Mouse (Mus musculus) heart, embryonic 12.5 days (tissue): ENCODE results near the gene Ipo11. TPM values are rescaled to one million over a fixed set of nuclear protein-coding genes. Genes with fewer than 3 reads are reported as not detected.

ENCODE experiments used
- ATAC-seq: fragments of 200-750 bp; cut with Nextera tagmentation; 2 replicates; pipeline ENCODE4 v1.8.0; 2017; ENCODE audit warnings: moderate TSS enrichment, moderate library complexity; ENCODE audit not compliant: insufficient number of reproducible peaks, low FRiP score
- H3K27ac ChIP-seq: fragments of 300-500 bp; sonication (generic); 2 replicates; pipeline ENCODE4 v1.5.1; 2016; ENCODE audit warnings: mild to moderate bottlenecking, moderate library complexity; ENCODE audit not compliant: poor library complexity, severe bottlenecking
- H3K27me3 ChIP-seq: fragments of 300-500 bp; sonication (generic); replicated peaks from 2 replicates; pipeline ENCODE4 v1.6.1; 2016; ENCODE audit warnings: mild to moderate bottlenecking, moderate library complexity
- H3K36me3 ChIP-seq: fragments of 300-500 bp; sonication (generic); 2 replicates; pipeline ENCODE4 v1.6.1; 2016; ENCODE audit warnings: mild to moderate bottlenecking, moderate library complexity
- H3K4me1 ChIP-seq: fragments of 300-500 bp; sonication (generic); replicated peaks from 2 replicates; pipeline ENCODE4 v1.6.1; 2016; ENCODE audit warnings: mild to moderate bottlenecking
- H3K4me2 ChIP-seq: fragments of 300-500 bp; sonication (generic); 2 replicates; pipeline ENCODE4 v1.6.1; 2016; ENCODE audit warnings: mild to moderate bottlenecking, moderate library complexity
- H3K4me3 ChIP-seq: fragments of 300-500 bp; sonication (generic); 2 replicates; pipeline ENCODE4 v1.5.1; 2016; ENCODE audit warnings: mild to moderate bottlenecking
- H3K9ac ChIP-seq: fragments of 300-500 bp; sonication (generic); 2 replicates; pipeline ENCODE4 v1.6.1; 2016; ENCODE audit warnings: mild to moderate bottlenecking, moderate library complexity
- H3K9me3 ChIP-seq: fragments of 300-500 bp; sonication (generic); replicated peaks from 2 replicates; pipeline ENCODE4 v1.6.1; 2016; ENCODE audit warnings: mild to moderate bottlenecking, moderate library complexity
- WGBS: fragments of 180-500 bp; shearing (Covaris S2); methylation state at CpG from one replicate; pipeline ENCODE4 v1.1.7; 2016; 5-methylcytosine and 5-hydroxymethylcytosine counted together
- polyA plus RNA-seq: library from polyadenylated mRNA; unstranded; fragments of >200 nt; fragmentation: Nextera tagmentation; extraction: Ambion mirVana; gene quantifications from 2 replicates; pipeline ENCODE4 v1.2.1, GENCODE M21; 2016

Gene Ipo11
- polyA plus RNA-seq, result 80.0 and 83.5 TPM in 2 replicates

DNA sequence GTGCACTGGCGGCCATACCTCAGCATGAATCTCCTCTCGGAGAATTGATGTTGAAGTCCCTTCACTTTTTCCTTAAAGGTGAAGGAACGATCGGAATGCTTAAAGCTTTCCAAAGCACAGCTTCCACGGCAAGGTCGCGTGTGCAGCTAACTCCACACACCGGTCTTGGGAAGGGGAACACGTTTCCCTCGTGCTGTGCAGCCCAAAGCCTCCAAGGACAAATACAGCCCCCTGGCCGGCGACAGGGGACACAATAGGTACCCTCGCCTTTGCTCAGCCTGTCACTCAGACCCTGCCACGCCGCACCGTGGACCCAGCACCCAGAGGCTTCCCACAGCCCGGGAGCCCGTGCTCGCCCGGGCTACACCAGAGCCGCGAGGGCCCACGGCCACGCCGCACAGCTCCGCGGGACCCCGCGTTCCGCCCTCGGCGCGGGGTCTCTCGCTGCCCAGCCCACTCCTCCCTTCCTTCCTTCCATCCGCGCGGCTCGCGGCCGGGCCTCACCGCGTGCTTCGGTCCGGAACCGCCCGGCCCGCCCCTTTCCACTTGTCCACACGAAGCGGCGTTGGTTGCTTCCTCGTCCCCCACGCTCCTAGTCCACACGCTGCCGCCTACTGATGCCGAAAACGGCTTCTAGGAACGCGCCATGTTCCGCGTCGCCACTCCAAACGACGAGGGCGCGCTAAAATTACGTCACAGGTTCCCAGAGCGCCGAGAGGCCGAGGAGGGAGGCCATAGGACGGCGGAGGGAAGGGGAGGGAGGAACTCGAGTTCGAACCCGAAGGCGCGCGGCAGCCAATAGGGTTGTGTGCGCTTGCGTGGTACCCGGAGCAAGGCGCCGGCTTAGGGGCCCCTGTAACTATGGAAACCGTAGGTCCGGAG, at the start of gene Ipo11:
Gene Ipo11, minus strand, starts transcription at position 703 of the 882 bp plus-strand sequence.
- Histone ChIP-seq H3K4me2 (peak within 1 kb of the TSS; percentile 69), H3K36me3 (no peaks in the 10 kb centered on the region), H3K9me3 (no peaks in the 10 kb centered on the region), H3K9ac (peak within 1 kb of the TSS; percentile 89), H3K27ac (peak within 1 kb of the TSS; percentile 74), H3K4me3 (peak within 1 kb of the TSS; percentile 90), H3K4me1 (peaks cover 5% of the 10 kb centered on the region; the same call in 1 of the 2 replicates), H3K27me3 (no peaks in the 10 kb centered on the region)
- under 1% methylated on average over 84 of the region's 84 CpGs for WGBS
- ATAC-seq, result peak; percentile 94

- peaks cover 38% of the 10 kb centered on the region for H3K36me3 ChIP-seq
- H3K27ac ChIP-seq, result no peak overlapping the region
- 90% methylated on average over 4 of the region's 4 CpGs for WGBS
- H3K9ac ChIP-seq, result no peak overlapping the region
- no peak overlapping the region for H3K4me3 ChIP-seq
- H3K27me3 ChIP-seq, result no peaks in the 10 kb centered on the region
- H3K4me2 ChIP-seq, result no peak overlapping the region
- no peaks in the 10 kb centered on the region for H3K4me1 ChIP-seq
- ATAC-seq, result no peak
- no peaks in the 10 kb centered on the region for H3K9me3 ChIP-seq
These were observed 24.7 kb upstream of the Ipo11 start for GRCm38 (mm10) chr13:106961496-106961895.

- 88% methylated on average over 3 of the region's 3 CpGs for WGBS
- Histone ChIP-seq H3K4me1 (no peaks in the 10 kb centered on the region; the same call in 1 of the 2 replicates), H3K9ac (no peak overlapping the region), H3K27me3 (no peaks in the 10 kb centered on the region), H3K27ac (no peak overlapping the region), H3K36me3 (peaks cover 45% of the 10 kb centered on the region), H3K4me3 (no peak overlapping the region), H3K4me2 (no peak overlapping the region), H3K9me3 (no peaks in the 10 kb centered on the region)
- no peak for ATAC-seq
These were observed 23.8 kb upstream of the Ipo11 start for GRCm38 (mm10) chr13:106960557-106960956.

- ATAC-seq, result no peak
- Histone ChIP-seq H3K4me2 (no peak overlapping the region), H3K27me3 (no peaks in the 10 kb centered on the region), H3K36me3 (peaks cover 49% of the 10 kb centered on the region), H3K9me3 (no peaks in the 10 kb centered on the region), H3K27ac (no peak overlapping the region), H3K9ac (no peak overlapping the region), H3K4me3 (no peak overlapping the region), H3K4me1 (peaks cover 3% of the 10 kb centered on the region; the same call in 1 of the 2 replicates)
- 89% methylated on average over 3 of the region's 3 CpGs for WGBS
These were observed 21.5 kb upstream of the Ipo11 start for GRCm38 (mm10) chr13:106958286-106958685.

- ATAC-seq, result no peak
- Histone ChIP-seq H3K36me3 (peaks cover 48% of the 10 kb centered on the region), H3K9ac (no peak overlapping the region), H3K4me2 (no peak overlapping the region), H3K9me3 (no peaks in the 10 kb centered on the region), H3K27me3 (no peaks in the 10 kb centered on the region), H3K27ac (no peak overlapping the region), H3K4me3 (no peak overlapping the region), H3K4me1 (peaks cover 3% of the 10 kb centered on the region; the same call in 1 of the 2 replicates)
- 89% methylated on average over 4 of the region's 4 CpGs for WGBS
These were observed 20.8 kb upstream of the Ipo11 start for GRCm38 (mm10) chr13:106957554-106957953.

DNA sequence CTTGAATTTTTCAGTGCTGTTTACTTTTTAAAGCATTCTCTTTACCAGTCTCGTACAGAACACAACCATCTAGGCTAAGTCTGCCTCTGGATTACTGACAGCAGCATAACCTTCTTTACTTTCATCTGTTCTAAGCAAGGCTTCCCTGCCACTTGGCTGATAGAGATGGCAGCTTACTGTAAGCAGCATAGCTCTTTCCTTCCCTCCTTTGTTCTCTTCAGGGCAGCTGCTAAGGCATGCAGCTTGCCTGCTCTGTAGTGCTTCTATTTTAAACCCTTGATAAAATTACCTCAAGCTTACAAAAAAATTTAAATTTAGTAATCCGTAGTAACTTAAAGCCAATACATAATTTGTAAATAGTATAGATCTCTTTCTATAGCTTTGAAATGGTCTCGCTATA, 18.1 kb upstream of the Ipo11 start:
- 66% methylated on average over 3 of the region's 3 CpGs for WGBS

GRCm38 (mm10) chr13:106947583-106947982, 10.8 kb upstream of the Ipo11 start:
- H3K4me2 ChIP-seq, result peak overlapping the region; percentile 85
- H3K9me3 ChIP-seq, result no peaks in the 10 kb centered on the region
- peaks cover 15% of the 10 kb centered on the region for H3K4me1 ChIP-seq
- H3K27me3 ChIP-seq, result no peaks in the 10 kb centered on the region
- no peak for ATAC-seq
- H3K27ac ChIP-seq, result no peak overlapping the region
- 5% methylated on average over 6 of the region's 6 CpGs for WGBS
- peak overlapping the region; percentile 94 for H3K9ac ChIP-seq
- H3K4me3 ChIP-seq, result peak overlapping the region; percentile 97
- H3K36me3 ChIP-seq, result peaks cover 26% of the 10 kb centered on the region

More for the DNA sequence above, 18.1 kb upstream of the Ipo11 start:
- Histone ChIP-seq H3K4me1 (peaks cover 3% of the 10 kb centered on the region; the same call in 1 of the 2 replicates), H3K9me3 (no peaks in the 10 kb centered on the region), H3K4me3 (no peak overlapping the region), H3K27ac (peak overlapping the region; percentile 63), H3K36me3 (peaks cover 59% of the 10 kb centered on the region), H3K4me2 (no peak overlapping the region), H3K27me3 (no peaks in the 10 kb centered on the region), H3K9ac (no peak overlapping the region; the same call in 1 of the 2 replicates)
- no peak for ATAC-seq

GRCm38 (mm10) chr13:106946594-106947540, 10.1 kb upstream of the Ipo11 start, which contains the start of gene Dimt1:
TSS of gene Dimt1 (plus strand) at chr13:106947127.
- Histone ChIP-seq H3K4me1 (peaks cover 15% of the 10 kb centered on the region), H3K27me3 (no peaks in the 10 kb centered on the region), H3K9ac (peak within 1 kb of the TSS; percentile 94), H3K4me2 (peak within 1 kb of the TSS; percentile 85), H3K4me3 (peak within 1 kb of the TSS; percentile 97), H3K9me3 (no peaks in the 10 kb centered on the region), H3K27ac (peak within 1 kb of the TSS; percentile 79), H3K36me3 (peaks cover 21% of the 10 kb centered on the region)
- ATAC-seq, result peak; percentile 98
- under 1% methylated on average over 68 of the region's 68 CpGs for WGBS

DNA sequence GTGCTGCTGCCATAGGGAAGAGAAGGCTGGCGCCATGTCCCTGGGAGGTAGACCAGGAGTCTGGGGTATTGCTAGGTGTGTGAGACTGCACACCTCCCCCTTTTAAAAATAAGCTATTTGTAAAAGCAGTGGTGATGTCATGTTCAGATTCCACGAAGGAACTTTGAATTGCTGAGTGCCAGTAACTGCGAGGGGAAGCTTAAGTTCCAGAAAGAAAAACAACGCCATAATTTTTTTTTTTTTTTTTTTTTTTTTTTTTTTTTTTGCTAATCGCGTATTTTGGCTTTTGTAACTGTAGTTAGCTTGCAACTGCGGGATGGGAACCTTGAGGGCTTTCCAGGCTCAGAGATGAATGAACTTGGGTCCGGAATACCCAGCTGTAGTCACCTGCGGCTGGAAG, 8.8 kb upstream of the Ipo11 start:
- ATAC-seq, result no peak
- Histone ChIP-seq H3K27me3 (no peaks in the 10 kb centered on the region), H3K36me3 (peaks cover 10% of the 10 kb centered on the region), H3K27ac (no peak overlapping the region), H3K4me2 (no peak overlapping the region), H3K4me3 (no peak overlapping the region), H3K9me3 (no peaks in the 10 kb centered on the region), H3K9ac (no peak overlapping the region), H3K4me1 (peaks cover 15% of the 10 kb centered on the region)
- WGBS, result 78% methylated on average over 9 of the region's 9 CpGs

GRCm38 (mm10) chr13:106942721-106943120, 6.0 kb upstream of the Ipo11 start:
- 72% methylated on average over 1 of the region's 1 CpGs for WGBS
- H3K36me3 ChIP-seq, result no peaks in the 10 kb centered on the region
- no peak overlapping the region for H3K4me3 ChIP-seq
- H3K27me3 ChIP-seq, result no peaks in the 10 kb centered on the region
- H3K9me3 ChIP-seq, result no peaks in the 10 kb centered on the region
- no peak overlapping the region for H3K4me2 ChIP-seq
- no peak overlapping the region for H3K9ac ChIP-seq
- peaks cover 3% of the 10 kb centered on the region for H3K4me1 ChIP-seq
- ATAC-seq, result no peak
- no peak overlapping the region for H3K27ac ChIP-seq
